Mouse (Mus musculus): Measurements from ENCODE around the gene Atxn10.

DNA sequence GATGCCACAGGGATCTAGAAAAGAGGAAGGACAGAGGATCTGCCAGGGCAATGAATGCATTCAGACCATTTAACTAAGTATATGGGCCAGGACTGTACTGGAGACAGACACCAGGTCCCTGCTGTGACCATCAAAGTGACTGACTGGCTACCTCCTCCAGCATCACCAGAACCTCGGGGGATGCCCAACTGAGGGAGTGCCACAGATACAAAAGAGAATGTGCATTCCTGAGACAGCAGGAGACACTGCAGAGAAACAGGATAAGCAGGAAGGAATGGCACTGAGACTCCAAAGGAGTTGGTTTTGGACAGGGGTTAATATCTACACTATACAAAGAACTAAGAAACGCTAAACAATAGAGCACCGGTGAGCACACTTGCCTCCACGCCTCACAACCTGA lies 32.8 kb upstream of the Atxn10 start:
- no peak for TF ChIP-seq CTCF (IDR thresholded peaks at IDR 0.05; ENCODE audit: control insufficient read depth, insufficient read depth, low read length)
- no peak for TF ChIP-seq POLR2A (IDR thresholded peaks at IDR 0.05; ENCODE audit: borderline replicate concordance, control insufficient read depth, low read depth, low read length)

Data from bone marrow, adult 2 months (tissue).